ENCODE assay signal across 23 mouse cellular contexts in the genomic region with DNA sequence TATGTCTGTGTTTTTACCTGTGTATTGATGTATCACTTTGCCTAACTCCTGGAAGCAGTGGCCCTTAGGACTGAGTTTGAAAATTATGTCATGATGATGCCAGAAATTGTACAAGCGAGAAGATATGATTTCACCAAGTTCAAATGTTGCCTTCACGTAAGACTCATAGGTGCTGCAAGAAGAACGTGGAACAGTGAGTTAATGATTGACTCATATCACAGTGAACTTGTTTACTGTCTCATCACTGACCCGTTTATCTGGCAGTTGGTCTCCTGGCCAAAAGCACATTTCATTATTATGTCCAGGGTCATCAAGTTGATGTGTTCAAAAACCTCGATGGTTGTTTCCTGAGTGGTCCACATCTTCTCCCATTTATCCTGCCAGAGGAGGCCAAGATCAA. TPM values are rescaled to one million over a fixed set of nuclear protein-coding genes. Genes with fewer than 3 reads are reported as not detected.
"Had no signal": no experiment of that assay in that cellular context is flagged by ENCODE, and none has a peak within 500 bp of the region (broad histone marks: within the 10 kb centered on the region; RNA-seq: fewer than 3 reads in every experiment).

No protein-coding gene starts in this region.

- H3K27me3 ChIP-seq: midbrain, embryonic 12.5 days; neural tube, embryonic 13.5 days; neural tube, embryonic 15.5 days had no signal

- ATAC-seq: midbrain, embryonic 16.5 days had no signal

- H3K4me1 ChIP-seq: midbrain, embryonic 10.5 days; midbrain, embryonic 12.5 days; neural tube, embryonic 13.5 days; neural tube, embryonic 15.5 days had no signal

- DNase-seq: lung, adult 18-20 months; lung, embryonic 14.5 days; lung, postnatal 10 days; lung, postnatal 4 days; midbrain, embryonic 14.5 days; retina, postnatal 1 day; right cerebral cortex, adult 18-20 months; right cerebral cortex, postnatal 25 days; right cerebral cortex, postnatal 4 days; spleen, adult 18-20 months; thymus, adult 2 months; thymus, postnatal 25 days; thymus, postnatal 4 days had no signal

- H3K27ac ChIP-seq: midbrain, embryonic 10.5 days; midbrain, embryonic 12.5 days; neural tube, embryonic 13.5 days; neural tube, embryonic 15.5 days had no signal

- H3K36me3 ChIP-seq: midbrain, embryonic 10.5 days; midbrain, embryonic 12.5 days; neural tube, embryonic 13.5 days had no signal

- H3K4me2 ChIP-seq: lung, embryonic 14.5 days; midbrain, embryonic 12.5 days; neural tube, embryonic 13.5 days; neural tube, embryonic 15.5 days had no signal

- H3K9ac ChIP-seq: lung, embryonic 14.5 days; midbrain, embryonic 12.5 days; neural tube, embryonic 13.5 days; neural tube, embryonic 15.5 days had no signal

- H3K9me3 ChIP-seq: midbrain, embryonic 10.5 days; midbrain, embryonic 12.5 days; neural tube, embryonic 13.5 days; neural tube, embryonic 15.5 days had no signal

- H3K4me3 ChIP-seq: midbrain, embryonic 10.5 days; midbrain, embryonic 12.5 days; myocyte; neural tube, embryonic 13.5 days; neural tube, embryonic 15.5 days had no signal

RNA-seq across cellular contexts. Expression of gene Cyp4x1, which starts 12.5 kb away (rescaled TPM):
- polyA plus RNA-seq: lung, embryonic 16.5 days; myocyte; small intestine, adult 2 months; testis, adult 2 months; thymus, adult 2 months; urinary bladder, adult 2 months had no signal
